Mouse (Mus musculus): ENCODE results near the gene Cops2. TPM values are rescaled to one million over a fixed set of nuclear protein-coding genes. Genes with fewer than 3 reads are reported as not detected.
A peak's percentile ranks its signal among the peaks of the same experiment; 100 is the strongest.

Gene Cops2
- total RNA-seq, 2 experiments from 2014 or later, result 99.4 to 107 TPM

- H3K27ac ChIP-seq, result no peak overlapping the region
- no peak for DNase-seq (ENCODE audit: extremely low spot score in 1 of 2, low spot score in 2 of 2)
- intact Hi-C loops (cut with DNase I), result no loop called here
- no peak overlapping the region for H3K4me3 ChIP-seq
- no peak for TF ChIP-seq CTCF (IDR thresholded peaks at IDR 0.05)
These were observed 44.9 kb downstream of the Cops2 start for GRCm38 (mm10) chr2:125813972-125814595.

- TF ChIP-seq CTCF (IDR thresholded peaks at IDR 0.05), result no peak
- Histone ChIP-seq H3K4me3 (no peak overlapping the region), H3K27ac (peak overlapping the region; percentile 71; the same call in 1 of the 2 replicates)
- DNase-seq (ENCODE audit: extremely low spot score in 1 of 2, low spot score in 2 of 2), result no peak
- intact Hi-C loops (cut with DNase I), result no loop called here
These were observed 47.6 kb downstream of the Cops2 start for GRCm38 (mm10) chr2:125811332-125811731.

GRCm38 (mm10) chr2:125809551-125809950, 49.4 kb downstream of the Cops2 start:
- peak overlapping the region; percentile 83 for H3K27ac ChIP-seq
- no peak overlapping the region for H3K4me3 ChIP-seq
- peak; percentile 19 to 32 for DNase-seq (ENCODE audit: extremely low spot score in 1 of 2, low spot score in 2 of 2)
- no peak for TF ChIP-seq CTCF (IDR thresholded peaks at IDR 0.05)
- intact Hi-C loops (cut with DNase I), result loop anchor here (2.0 kb wide), 1 partner anchor 27 kb away; the partner anchor contains the start of gene Secisbp2l

- no peak for DNase-seq (ENCODE audit: extremely low spot score in 1 of 2, low spot score in 2 of 2)
- Histone ChIP-seq H3K27ac (no peak overlapping the region), H3K4me3 (no peak overlapping the region)
- TF ChIP-seq CTCF (IDR thresholded peaks at IDR 0.05), result no peak
- intact Hi-C loops (cut with DNase I), result no loop called here
These were observed 53.1 kb downstream of the Cops2 start for GRCm38 (mm10) chr2:125805826-125806225.

- Histone ChIP-seq H3K27ac (peak overlapping the region; percentile 51), H3K4me3 (no peak overlapping the region)
- intact Hi-C loops (cut with DNase I), result no loop called here
- TF ChIP-seq CTCF (IDR thresholded peaks at IDR 0.05), result no peak
- DNase-seq (ENCODE audit: extremely low spot score in 1 of 2, low spot score in 2 of 2), result no peak
These were observed 57.0 kb downstream of the Cops2 start for GRCm38 (mm10) chr2:125801947-125802346.

- intact Hi-C loops (cut with DNase I), result no loop called here
- 0 out of 2 replicates have a peak overlapping the region, but pooled peaks have one; percentile 32 for H3K27ac ChIP-seq
- no peak for TF ChIP-seq CTCF (IDR thresholded peaks at IDR 0.05)
- DNase-seq (ENCODE audit: extremely low spot score in 1 of 2, low spot score in 2 of 2), result no peak
- no peak overlapping the region for H3K4me3 ChIP-seq
These were observed 57.9 kb downstream of the Cops2 start for GRCm38 (mm10) chr2:125801038-125801437.

- H3K27ac ChIP-seq, result no peak overlapping the region
- no peak overlapping the region for H3K4me3 ChIP-seq
- intact Hi-C loops (cut with DNase I), result no loop called here
- DNase-seq (ENCODE audit: extremely low spot score in 1 of 2, low spot score in 2 of 2), result no peak
- TF ChIP-seq CTCF (IDR thresholded peaks at IDR 0.05), result no peak
These were observed 58.5 kb downstream of the Cops2 start for GRCm38 (mm10) chr2:125800428-125800827.

- intact Hi-C loops (cut with DNase I), result no loop called here
- no peak for DNase-seq (ENCODE audit: extremely low spot score in 1 of 2, low spot score in 2 of 2)
- TF ChIP-seq CTCF (IDR thresholded peaks at IDR 0.05), result no peak
- Histone ChIP-seq H3K4me3 (no peak overlapping the region), H3K27ac (no peak overlapping the region)
These were observed 61.1 kb downstream of the Cops2 start for GRCm38 (mm10) chr2:125797872-125798271.

GRCm38 (mm10) chr2:125795118-125795517, 63.8 kb downstream of the Cops2 start:
- TF ChIP-seq CTCF (IDR thresholded peaks at IDR 0.05), result no peak
- no peak overlapping the region for H3K4me3 ChIP-seq
- DNase-seq (ENCODE audit: extremely low spot score in 1 of 2, low spot score in 2 of 2), result no peak
- intact Hi-C loops (cut with DNase I), result no loop called here
- no peak overlapping the region for H3K27ac ChIP-seq

GRCm38 (mm10) chr2:125794166-125794565, 64.8 kb downstream of the Cops2 start:
- DNase-seq (ENCODE audit: extremely low spot score in 1 of 2, low spot score in 2 of 2), result no peak
- no peak for TF ChIP-seq CTCF (IDR thresholded peaks at IDR 0.05)
- H3K4me3 ChIP-seq, result no peak overlapping the region
- no peak overlapping the region for H3K27ac ChIP-seq
- intact Hi-C loops (cut with DNase I), result no loop called here

GRCm38 (mm10) chr2:125792879-125793261, 66.1 kb downstream of the Cops2 start:
- no peak for TF ChIP-seq CTCF (IDR thresholded peaks at IDR 0.05)
- no peak for DNase-seq (ENCODE audit: extremely low spot score in 1 of 2, low spot score in 2 of 2)

GRCm38 (mm10) chr2:125792144-125792878, 66.6 kb downstream of the Cops2 start:
- Histone ChIP-seq H3K4me3 (no peak overlapping the region), H3K27ac (no peak overlapping the region)
- no peak for TF ChIP-seq CTCF (IDR thresholded peaks at IDR 0.05)
- no peak for DNase-seq (ENCODE audit: extremely low spot score in 1 of 2, low spot score in 2 of 2)
- intact Hi-C loops (cut with DNase I), result no loop called here

More at GRCm38 (mm10) chr2:125792879-125793261, 66.1 kb downstream of the Cops2 start:
- no peak overlapping the region for H3K4me3 ChIP-seq
- no peak overlapping the region for H3K27ac ChIP-seq
- intact Hi-C loops (cut with DNase I), result no loop called here

Data from left cerebral cortex, adult 2 months (tissue).